Mouse (Mus musculus): Measurements from ENCODE around the gene Ercc2.

GRCm38 (mm10) chr7:19413525-19413924 is 31.7 kb downstream of the Ercc2 start:
- no peak for TF ChIP-seq CTCF (IDR thresholded peaks at IDR 0.05; ENCODE audit: borderline replicate concordance, control insufficient read depth, extremely low read depth, insufficient read depth, low read length, poor library complexity)
- TF ChIP-seq POLR2A (IDR thresholded peaks at IDR 0.05; ENCODE audit: control insufficient read depth, extremely low read depth, insufficient read depth, low read length, poor library complexity), result no peak
